Mouse (Mus musculus): ENCODE measurements around the gene Asb17. TPM values are rescaled to one million over a fixed set of nuclear protein-coding genes. Genes with fewer than 3 reads are reported as not detected.
A peak's percentile ranks its signal among the peaks of the same experiment; 100 is the strongest.

Asb17 gene
- total and polyA plus RNA-seq, 3 experiments: not detected

DNA sequence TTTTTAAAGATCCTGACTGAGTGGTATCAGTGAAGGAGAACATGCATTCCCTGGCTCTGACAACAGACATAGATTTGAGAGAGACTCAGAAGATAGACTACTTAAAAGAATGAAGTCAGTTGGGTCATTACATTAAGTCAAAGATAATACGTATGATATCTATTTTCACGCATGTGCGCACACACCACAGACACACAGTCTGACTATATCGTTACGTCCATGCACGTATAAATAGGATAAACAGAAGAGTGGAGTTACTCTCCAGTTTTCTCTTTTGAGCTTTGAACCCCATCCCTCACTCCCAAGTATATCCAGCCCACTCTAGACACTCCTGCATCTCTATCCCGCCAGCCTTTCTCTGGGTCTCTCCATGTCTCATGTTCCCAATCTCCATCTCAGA lies 40.0 kb upstream of the Asb17 start:
- Histone ChIP-seq H3K27me3 (ENCODE audit: control insufficient read depth, insufficient read depth, low read length) (no peaks in the 10 kb centered on the region), H3K4me1 (ENCODE audit: control insufficient read depth, insufficient read depth, low read length) (no peaks in the 10 kb centered on the region), H3K27ac (no peak overlapping the region), H3K4me3 (no peak overlapping the region), H3K36me3 (ENCODE audit: control insufficient read depth, insufficient read depth, low read length) (no peaks in the 10 kb centered on the region), H3K9ac (ENCODE audit: low read depth, low read length) (no peak overlapping the region), H3K79me2 (replicated peaks; ENCODE audit: control insufficient read depth, insufficient read depth, low read length) (no peaks in the 10 kb centered on the region)
- WGBS: 92% methylated on average over 7 of the region's 7 CpGs
- TF ChIP-seq EP300 (IDR thresholded peaks at IDR 0.05; ENCODE audit: insufficient read depth, low read depth, low read length): no peak
- TF ChIP-seq CTCF (IDR thresholded peaks at IDR 0.05): no peak
- no peak for TF ChIP-seq POLR2A (IDR thresholded peaks at IDR 0.05; ENCODE audit: insufficient read depth, low read depth, low read length)
- intact Hi-C loops (cut with DNase I): no loop called here
- no peak for DNase-seq

DNA sequence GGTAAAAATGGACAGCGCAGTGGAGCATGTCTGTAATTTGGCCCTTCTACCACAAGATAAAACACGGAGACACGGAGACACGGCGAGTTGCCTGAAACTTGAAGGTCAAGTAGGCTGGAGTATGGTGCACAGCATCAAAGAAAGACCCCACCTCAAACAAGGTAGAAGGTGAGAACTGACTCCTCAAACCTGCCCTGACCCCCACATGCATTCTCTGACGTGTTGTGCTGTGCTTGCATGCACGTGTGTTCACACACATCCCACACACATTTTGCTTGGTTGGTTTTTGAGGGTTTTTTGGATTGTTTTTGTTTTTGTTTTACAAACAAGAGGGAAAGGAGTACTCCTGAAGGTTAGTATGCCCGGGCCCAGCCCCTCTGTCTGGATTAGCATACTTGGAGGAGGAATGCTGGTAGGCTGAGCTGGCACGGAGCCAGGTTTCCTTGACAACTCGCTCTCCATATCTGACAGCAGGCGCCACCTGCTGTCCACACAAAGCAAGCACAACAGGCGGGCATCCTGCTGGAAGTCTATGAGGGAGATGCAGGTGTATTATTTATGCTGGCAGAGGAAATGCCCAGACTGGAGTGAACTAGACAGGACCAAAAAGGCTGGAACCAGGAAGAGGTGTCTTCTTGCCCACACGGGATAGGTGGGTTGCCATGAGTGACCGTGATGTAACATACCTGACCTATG lies 37.8 kb upstream of the Asb17 start:
- WGBS: 31% methylated on average over 14 of the region's 14 CpGs
- intact Hi-C loops (cut with DNase I): loop anchor here (1.0 to 5.0 kb wide), 2 partner anchors 39 to 148 kb away; no protein-coding TSS in a partner anchor
- peak; percentile 79 to 80 for DNase-seq
- H3K27ac ChIP-seq: no peak overlapping the region
- H3K36me3 ChIP-seq (ENCODE audit: control insufficient read depth, insufficient read depth, low read length): no peaks in the 10 kb centered on the region
- TF ChIP-seq POLR2A (IDR thresholded peaks at IDR 0.05; ENCODE audit: insufficient read depth, low read depth, low read length): no peak
- TF ChIP-seq EP300 (IDR thresholded peaks at IDR 0.05; ENCODE audit: insufficient read depth, low read depth, low read length): 0 out of 2 replicates have a peak, but pooled peaks have one; percentile 57
- peak; percentile 97; the same call in 1 of the 2 replicates for TF ChIP-seq CTCF (IDR thresholded peaks at IDR 0.05)
- H3K27me3 ChIP-seq (ENCODE audit: control insufficient read depth, insufficient read depth, low read length): no peaks in the 10 kb centered on the region
- H3K4me1 ChIP-seq (ENCODE audit: control insufficient read depth, insufficient read depth, low read length): no peaks in the 10 kb centered on the region
- no peaks in the 10 kb centered on the region for H3K79me2 ChIP-seq (replicated peaks; ENCODE audit: control insufficient read depth, insufficient read depth, low read length)
- no peak overlapping the region for H3K9ac ChIP-seq (ENCODE audit: low read depth, low read length)
- no peak overlapping the region for H3K4me3 ChIP-seq

DNA sequence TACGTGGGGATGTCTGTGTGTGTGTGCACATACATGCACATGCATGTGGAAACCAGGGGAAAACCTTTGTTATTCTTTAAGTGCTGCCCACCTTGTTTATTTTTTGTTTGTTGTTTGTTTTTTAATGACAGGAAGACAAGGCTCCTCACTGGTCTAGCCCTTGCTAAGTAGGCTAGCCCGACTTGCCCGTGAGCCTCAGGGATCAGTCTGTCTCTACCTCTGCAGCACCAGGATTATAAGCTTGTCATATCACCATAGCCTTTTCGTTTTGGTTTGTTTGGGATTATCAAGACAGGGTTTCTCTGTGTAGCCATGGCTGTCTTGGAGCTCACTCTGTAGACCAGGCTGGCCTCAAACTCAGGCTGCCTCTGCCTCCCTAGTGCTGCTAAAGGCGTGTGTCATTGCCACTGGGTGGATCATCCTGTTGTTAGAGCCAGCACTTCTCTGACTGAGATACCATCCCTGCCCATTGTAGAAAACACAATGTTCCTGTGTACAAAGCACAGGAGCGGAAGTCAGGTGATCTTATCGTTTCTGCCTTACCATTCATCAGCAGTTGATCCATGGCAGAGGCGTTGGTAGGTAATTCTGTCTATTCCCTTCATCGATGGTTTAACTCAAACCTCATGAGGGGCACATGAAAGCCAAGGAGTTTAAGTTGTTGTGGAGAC lies 37.1 kb upstream of the Asb17 start:
- Histone ChIP-seq H3K79me2 (replicated peaks; ENCODE audit: control insufficient read depth, insufficient read depth, low read length) (no peaks in the 10 kb centered on the region), H3K27ac (no peak overlapping the region), H3K9ac (ENCODE audit: low read depth, low read length) (no peak overlapping the region), H3K27me3 (ENCODE audit: control insufficient read depth, insufficient read depth, low read length) (no peaks in the 10 kb centered on the region), H3K36me3 (ENCODE audit: control insufficient read depth, insufficient read depth, low read length) (no peaks in the 10 kb centered on the region), H3K4me1 (ENCODE audit: control insufficient read depth, insufficient read depth, low read length) (no peaks in the 10 kb centered on the region), H3K4me3 (no peak overlapping the region)
- 80% methylated on average over 9 of the region's 9 CpGs for WGBS
- intact Hi-C loops (cut with DNase I): loop anchor here (1.0 to 5.0 kb wide), 2 partner anchors 40 to 149 kb away; no protein-coding TSS in a partner anchor
- no peak for DNase-seq
- TF ChIP-seq CTCF (IDR thresholded peaks at IDR 0.05) (no peak), POLR2A (IDR thresholded peaks at IDR 0.05; ENCODE audit: insufficient read depth, low read depth, low read length) (no peak), EP300 (IDR thresholded peaks at IDR 0.05; ENCODE audit: insufficient read depth, low read depth, low read length) (no peak)

DNA sequence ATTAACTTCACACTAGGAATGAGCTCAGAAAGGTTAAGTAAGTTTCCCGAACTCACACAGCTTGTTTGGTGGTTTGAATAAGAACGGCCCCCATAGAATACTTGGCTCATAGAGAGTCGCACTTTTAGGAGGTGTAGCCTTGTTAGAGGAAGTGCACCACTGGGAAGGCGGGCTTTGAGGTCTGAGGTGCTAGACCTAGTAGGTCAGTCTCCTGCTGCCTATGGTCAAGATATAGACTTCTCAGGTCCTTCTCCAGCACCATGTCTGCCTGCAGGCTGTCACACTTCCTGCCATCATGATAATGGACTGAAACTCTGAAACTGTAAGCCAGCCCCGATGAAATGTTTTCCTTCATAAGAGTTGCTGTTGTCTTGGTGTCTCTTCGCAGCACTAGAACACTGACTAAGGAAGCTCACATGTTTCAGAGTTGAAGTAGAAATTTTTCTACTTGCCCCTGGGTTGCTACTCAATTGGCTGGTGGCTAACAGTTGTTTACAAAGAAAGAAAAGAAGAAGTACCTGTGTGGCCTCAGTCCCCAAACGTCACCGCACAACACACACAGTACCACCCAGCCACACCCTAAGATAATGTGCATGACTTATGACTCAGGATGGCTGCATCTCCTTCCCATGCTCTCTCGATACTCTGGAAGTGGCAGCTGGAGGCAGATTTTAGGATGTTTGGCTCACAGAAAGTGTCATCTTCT lies 36.4 kb upstream of the Asb17 start:
- TF ChIP-seq EP300 (IDR thresholded peaks at IDR 0.05; ENCODE audit: insufficient read depth, low read depth, low read length) (no peak), POLR2A (IDR thresholded peaks at IDR 0.05; ENCODE audit: insufficient read depth, low read depth, low read length) (no peak), CTCF (IDR thresholded peaks at IDR 0.05) (no peak)
- no peak overlapping the region for H3K9ac ChIP-seq (ENCODE audit: low read depth, low read length)
- no peak for DNase-seq
- intact Hi-C loops (cut with DNase I): loop anchor here (5.0 kb wide), 1 partner anchor 40 kb away; no protein-coding TSS in a partner anchor
- no peaks in the 10 kb centered on the region for H3K4me1 ChIP-seq (ENCODE audit: control insufficient read depth, insufficient read depth, low read length)
- H3K4me3 ChIP-seq: no peak overlapping the region
- WGBS: 76% methylated on average over 9 of the region's 9 CpGs
- no peaks in the 10 kb centered on the region for H3K27me3 ChIP-seq (ENCODE audit: control insufficient read depth, insufficient read depth, low read length)
- H3K79me2 ChIP-seq (replicated peaks; ENCODE audit: control insufficient read depth, insufficient read depth, low read length): no peaks in the 10 kb centered on the region
- H3K27ac ChIP-seq: no peak overlapping the region
- no peaks in the 10 kb centered on the region for H3K36me3 ChIP-seq (ENCODE audit: control insufficient read depth, insufficient read depth, low read length)

DNA sequence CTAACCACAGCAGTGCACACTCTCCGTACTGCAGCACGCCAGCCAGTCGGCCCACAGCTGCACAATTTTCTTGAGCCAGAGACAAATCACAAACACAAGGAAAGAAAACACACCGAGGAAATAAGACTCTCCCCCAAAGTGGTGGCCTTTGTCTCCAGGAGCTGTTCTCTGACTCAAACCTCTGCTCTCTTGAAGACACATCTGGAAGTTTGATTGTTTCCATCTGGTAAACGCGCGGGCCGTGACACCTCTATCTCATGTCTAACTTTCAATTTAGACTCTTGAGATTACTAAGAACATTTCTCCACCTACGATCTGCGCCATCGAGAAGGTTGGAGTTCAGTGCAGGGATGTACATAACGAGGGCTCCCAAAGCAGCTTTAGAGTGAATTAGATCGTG lies 35.6 kb upstream of the Asb17 start:
- Histone ChIP-seq H3K4me1 (ENCODE audit: control insufficient read depth, insufficient read depth, low read length) (no peaks in the 10 kb centered on the region), H3K9ac (ENCODE audit: low read depth, low read length) (no peak overlapping the region), H3K4me3 (no peak overlapping the region), H3K27me3 (ENCODE audit: control insufficient read depth, insufficient read depth, low read length) (no peaks in the 10 kb centered on the region), H3K27ac (no peak overlapping the region), H3K36me3 (ENCODE audit: control insufficient read depth, insufficient read depth, low read length) (no peaks in the 10 kb centered on the region), H3K79me2 (replicated peaks; ENCODE audit: control insufficient read depth, insufficient read depth, low read length) (no peaks in the 10 kb centered on the region)
- 65% methylated on average over 13 of the region's 13 CpGs for WGBS
- no peak for DNase-seq
- intact Hi-C loops (cut with DNase I): loop anchor here (5.0 kb wide), 1 partner anchor 41 kb away; no protein-coding TSS in a partner anchor
- TF ChIP-seq CTCF (IDR thresholded peaks at IDR 0.05) (no peak), POLR2A (IDR thresholded peaks at IDR 0.05; ENCODE audit: insufficient read depth, low read depth, low read length) (no peak), EP300 (IDR thresholded peaks at IDR 0.05; ENCODE audit: insufficient read depth, low read depth, low read length) (no peak)
